Mouse (Mus musculus): ENCODE measurements at regions not wholly inside any gene's neighbourhood (a gene's known extent, or its start where the extent isn't known, plus 50 kb on each side); places are given as distances from the start of the nearest gene placed in this dataset.

GRCm38 (mm10) chr14:76703373-76703764 lies 146.7 kb upstream of the Serp2 start:
- TF ChIP-seq CTCF (IDR thresholded peaks at IDR 0.05; ENCODE audit: low read depth, low read length) = no peak
- TF ChIP-seq POLR2A (IDR thresholded peaks at IDR 0.05; ENCODE audit: insufficient read depth, low read length) = no peak

All from ES-Bruce4 (cell line).